Mouse (Mus musculus) midbrain, embryonic 10.5 days (tissue): ENCODE data around the gene Iqsec3. TPM values are rescaled to one million over a fixed set of nuclear protein-coding genes. Genes with fewer than 3 reads are reported as not detected.
"Not testable (repeated sequence)": the region's sequence is repeated elsewhere in the genome, so short reads cannot be mapped to it uniquely, and the experiment has no call there.

Source experiments
- DNase-seq: peaks from one replicate; pipeline ENCODE4 v3.0.0-alpha.2; 2017; ENCODE audit warnings: low spot score
- H3K27ac ChIP-seq: fragments of 300-500 bp; sonication (generic); replicated peaks from 2 replicates; pipeline ENCODE4 v1.5.1; 2016; ENCODE audit warnings: mild to moderate bottlenecking
- H3K27me3 ChIP-seq: fragments of 300-500 bp; sonication (generic); 2 replicates; pipeline ENCODE4 v1.6.1; 2016; ENCODE audit warnings: low read depth, mild to moderate bottlenecking; ENCODE audit not compliant: poor library complexity, severe bottlenecking
- H3K36me3 ChIP-seq: fragments of 300-500 bp; sonication (generic); 2 replicates; pipeline ENCODE4 v1.6.1; 2016; ENCODE audit warnings: mild to moderate bottlenecking, moderate library complexity
- H3K4me1 ChIP-seq: fragments of 300-500 bp; sonication (generic); 2 replicates; pipeline ENCODE4 v1.6.1; 2016
- H3K4me3 ChIP-seq: fragments of 300-500 bp; sonication (generic); 2 replicates; pipeline ENCODE4 v1.5.1; 2016; ENCODE audit warnings: mild to moderate bottlenecking, moderate library complexity
- H3K9me3 ChIP-seq: fragments of 300-500 bp; sonication (generic); replicated peaks from 2 replicates; pipeline ENCODE4 v1.6.1; 2016; ENCODE audit warnings: mild to moderate bottlenecking
- WGBS: fragments of 180-500 bp; shearing (Covaris S2); methylation state at CpG from one replicate; pipeline ENCODE4 v1.1.7; 2016; 5-methylcytosine and 5-hydroxymethylcytosine counted together
- polyA plus RNA-seq: library from polyadenylated mRNA; unstranded; fragments of >200 nt; fragmentation: Nextera tagmentation; extraction: Ambion mirVana; gene quantifications from 2 replicates; pipeline ENCODE4 v1.2.1, GENCODE M21; 2016

Gene Iqsec3
- polyA plus RNA-seq, 1 experiment from 2014 or later: 0.23 TPM

DNA sequence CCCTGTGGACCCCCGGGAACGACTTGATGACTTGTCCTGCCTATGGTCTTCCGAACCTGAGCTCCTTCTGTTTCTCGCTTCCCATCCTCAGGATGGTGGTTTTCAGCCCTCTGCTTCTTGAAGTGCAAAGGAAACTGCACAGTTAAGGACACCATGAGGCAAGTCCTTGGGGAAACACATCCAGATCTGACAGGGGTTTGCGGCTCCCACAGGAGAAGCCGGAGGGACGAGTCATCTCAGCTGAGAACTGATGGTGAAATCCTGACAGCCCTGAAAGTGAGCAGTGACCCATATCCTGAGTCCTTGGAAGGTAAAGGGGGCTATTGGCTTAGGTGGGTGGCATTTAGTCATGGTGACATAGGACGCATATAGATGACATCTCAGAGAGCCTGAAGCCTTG is 92.9 kb downstream of the Iqsec3 start:
- H3K9me3 ChIP-seq: no peaks in the 10 kb centered on the region
- H3K27me3 ChIP-seq: peaks cover 5% of the 10 kb centered on the region; the same call in 1 of the 2 replicates
- 78% methylated on average over 8 of the region's 8 CpGs for WGBS
- no peak for DNase-seq
- no peak overlapping the region for H3K4me3 ChIP-seq
- no peaks in the 10 kb centered on the region for H3K36me3 ChIP-seq
- H3K27ac ChIP-seq: no peak overlapping the region
- H3K4me1 ChIP-seq: 0 out of 2 replicates have a peak, but pooled peaks cover 10% of the 10 kb centered on the region

GRCm38 (mm10) chr6:121378256-121378655 is 95.2 kb downstream of the Iqsec3 start:
- H3K27ac ChIP-seq: no peak overlapping the region
- no peak overlapping the region for H3K4me3 ChIP-seq
- H3K27me3 ChIP-seq: no peaks in the 10 kb centered on the region; the same call in 1 of the 2 replicates
- 66% methylated on average over 4 of the region's 4 CpGs for WGBS
- no peak for DNase-seq
- 0 out of 2 replicates have a peak, but pooled peaks cover 10% of the 10 kb centered on the region for H3K4me1 ChIP-seq
- H3K36me3 ChIP-seq: no peaks in the 10 kb centered on the region
- H3K9me3 ChIP-seq: no peaks in the 10 kb centered on the region

DNA sequence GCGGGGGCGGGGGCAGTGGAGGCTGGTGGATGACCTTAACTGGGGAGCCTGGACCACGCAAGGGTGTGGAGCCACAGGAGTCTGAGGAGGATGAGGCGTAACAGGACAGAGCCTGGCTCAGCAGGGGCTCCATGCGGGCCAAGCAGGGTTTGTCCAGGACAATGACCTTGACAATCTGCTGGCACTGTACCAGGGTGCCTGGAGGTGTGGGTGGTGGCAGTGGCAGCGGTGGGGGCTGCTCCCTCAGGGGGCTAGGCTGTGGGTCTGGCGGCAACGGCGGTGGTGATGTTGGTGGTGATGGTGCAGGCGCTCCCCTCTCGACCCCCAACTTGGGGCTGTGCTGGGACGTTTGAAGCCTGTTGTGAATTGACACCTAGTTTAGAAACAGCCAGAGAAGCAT is 97.3 kb downstream of the Iqsec3 start:
- H3K4me3 ChIP-seq: no peak overlapping the region
- no peaks in the 10 kb centered on the region for H3K36me3 ChIP-seq
- H3K27me3 ChIP-seq: no peaks in the 10 kb centered on the region
- no peak for DNase-seq
- no peaks in the 10 kb centered on the region for H3K9me3 ChIP-seq
- WGBS: 81% methylated on average over 12 of the region's 12 CpGs
- no peak overlapping the region for H3K27ac ChIP-seq
- H3K4me1 ChIP-seq: 0 out of 2 replicates have a peak, but pooled peaks cover 10% of the 10 kb centered on the region

DNA sequence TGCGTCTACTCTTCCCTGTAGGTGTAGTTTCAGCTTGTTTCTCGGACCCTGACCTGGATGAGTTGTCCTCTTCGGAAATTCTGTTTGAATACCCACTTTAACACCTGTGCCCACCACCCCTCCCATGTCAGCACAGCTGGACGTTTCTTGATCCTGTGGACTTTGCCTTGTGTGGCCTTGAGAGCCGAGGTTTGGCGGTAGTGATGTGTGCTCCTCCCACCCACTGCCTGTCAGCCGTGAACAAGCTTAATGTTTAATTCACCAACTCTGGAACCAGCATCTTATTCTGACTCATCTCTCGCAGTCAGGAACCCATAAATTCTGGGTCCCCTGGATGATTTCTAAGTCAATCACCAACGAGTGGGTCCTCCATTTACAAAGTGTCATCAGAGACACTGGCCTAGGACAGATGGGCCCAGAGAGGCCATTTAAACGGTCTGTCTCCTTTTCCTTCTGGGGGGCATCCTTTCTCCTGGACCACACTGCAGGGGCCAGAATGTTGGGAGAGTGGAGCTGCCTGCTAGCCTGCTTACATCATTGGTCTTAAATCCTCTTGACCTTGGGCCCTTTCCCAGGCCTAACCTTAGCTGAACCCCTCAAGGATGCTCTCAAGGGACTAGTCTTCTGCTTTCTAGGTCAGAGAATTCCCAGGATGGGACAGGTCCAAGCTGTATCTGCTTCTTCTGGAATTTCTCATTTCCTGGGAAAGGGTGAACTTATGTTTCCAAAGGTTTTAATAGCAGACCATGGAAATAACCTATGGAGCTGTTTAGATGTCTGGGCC is 102.1 kb downstream of the Iqsec3 start:
- no peaks in the 10 kb centered on the region for H3K36me3 ChIP-seq

GRCm38 (mm10) chr6:121367099-121367498 is 106.4 kb downstream of the Iqsec3 start:
- Histone ChIP-seq H3K4me3 (no peak overlapping the region), H3K36me3 (no peaks in the 10 kb centered on the region), H3K4me1 (no peaks in the 10 kb centered on the region), H3K27ac (no peak overlapping the region; the same call in 1 of the 2 replicates), H3K9me3 (no peaks in the 10 kb centered on the region), H3K27me3 (no peaks in the 10 kb centered on the region)
- no peak for DNase-seq
- 58% methylated on average over 3 of the region's 3 CpGs for WGBS

More for the DNA sequence above, 102.1 kb downstream of the Iqsec3 start:
- Histone ChIP-seq H3K27me3 (no peaks in the 10 kb centered on the region), H3K4me1 (no peaks in the 10 kb centered on the region), H3K27ac (no peak overlapping the region), H3K4me3 (no peak overlapping the region), H3K9me3 (no peaks in the 10 kb centered on the region)
- DNase-seq: no peak
- 82% methylated on average over 10 of the region's 10 CpGs for WGBS

- not testable (repeated sequence) for H3K9me3 ChIP-seq, H3K36me3 ChIP-seq, H3K4me3 ChIP-seq, H3K27me3 ChIP-seq, H3K27ac ChIP-seq, H3K4me1 ChIP-seq, DNase-seq
- WGBS: 23% methylated on average over 2 of the region's 2 CpGs
These were observed 106.9 kb downstream of the Iqsec3 start for GRCm38 (mm10) chr6:121366537-121366936.

DNA sequence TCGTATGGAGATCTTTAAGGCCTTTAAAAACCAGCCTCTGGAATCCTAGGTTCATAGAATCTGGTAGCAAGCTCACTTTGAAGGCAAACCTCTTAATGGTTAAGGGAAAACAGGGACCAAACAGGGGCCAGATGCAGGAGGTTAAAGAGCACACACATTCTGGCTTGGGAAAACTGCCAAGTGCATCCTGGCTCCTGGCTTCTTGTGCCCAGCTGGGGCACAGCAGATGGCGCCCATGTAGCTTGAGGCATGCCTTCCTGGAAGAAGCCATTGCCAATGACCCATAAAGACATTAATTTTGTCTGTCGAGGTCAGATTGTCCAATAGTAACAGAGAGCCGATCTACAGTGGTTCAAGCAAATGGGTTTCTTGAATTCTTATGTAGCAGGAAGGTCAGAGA is 109.5 kb downstream of the Iqsec3 start:
- DNase-seq: no peak
- Histone ChIP-seq H3K9me3 (no peaks in the 10 kb centered on the region), H3K27me3 (no peaks in the 10 kb centered on the region), H3K27ac (no peak overlapping the region), H3K36me3 (no peaks in the 10 kb centered on the region), H3K4me1 (no peaks in the 10 kb centered on the region), H3K4me3 (no peak overlapping the region)
- 89% methylated on average over 4 of the region's 4 CpGs for WGBS

DNA sequence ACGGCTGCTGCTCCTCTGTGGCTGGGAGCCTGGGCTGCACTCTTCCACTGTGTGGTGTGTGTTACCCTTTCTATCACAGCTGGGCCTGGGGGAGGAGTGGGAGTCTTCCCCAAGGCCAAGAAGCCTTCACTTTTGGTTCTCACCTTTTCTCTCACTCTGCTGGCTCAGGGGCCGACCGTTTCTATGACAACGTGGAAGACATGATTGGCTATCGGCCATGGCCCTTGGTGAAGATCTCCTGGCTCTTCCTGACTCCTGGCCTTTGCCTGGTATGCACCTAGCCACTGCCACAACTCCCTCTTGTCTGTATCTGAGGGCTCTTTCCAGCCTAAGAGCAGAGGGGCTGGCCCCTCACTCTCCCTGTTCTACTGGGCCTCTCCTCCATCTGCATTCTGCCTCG is 110.4 kb downstream of the Iqsec3 start:
- DNase-seq: no peak
- no peaks in the 10 kb centered on the region for H3K36me3 ChIP-seq
- WGBS: 87% methylated on average over 6 of the region's 6 CpGs

DNA sequence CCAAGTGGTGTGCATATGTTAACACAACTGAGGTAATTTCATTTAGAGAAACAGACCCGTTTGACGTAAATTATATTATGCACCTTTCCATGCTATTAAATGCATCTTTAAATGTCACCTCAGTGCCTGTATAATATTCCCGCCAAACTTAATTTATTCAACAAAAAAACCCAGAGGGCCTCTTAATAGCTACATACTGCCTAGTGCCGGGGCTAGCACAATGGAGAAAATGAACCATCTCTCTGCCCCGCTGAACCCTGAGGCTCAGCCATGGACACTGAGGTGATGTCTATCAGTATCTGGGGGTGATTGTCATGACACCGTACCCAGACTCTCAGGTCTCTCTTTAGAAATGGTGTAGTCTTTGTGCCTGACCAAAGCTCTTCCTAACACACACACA is 116.2 kb downstream of the Iqsec3 start:
- 87% methylated on average over 6 of the region's 6 CpGs for WGBS
- H3K4me3 ChIP-seq: no peak overlapping the region
- no peak overlapping the region for H3K27ac ChIP-seq
- DNase-seq: no peak
- H3K9me3 ChIP-seq: no peaks in the 10 kb centered on the region
- H3K27me3 ChIP-seq: no peaks in the 10 kb centered on the region
- no peaks in the 10 kb centered on the region for H3K36me3 ChIP-seq
- peaks cover 6% of the 10 kb centered on the region for H3K4me1 ChIP-seq

More for the DNA sequence above, 110.4 kb downstream of the Iqsec3 start:
- Histone ChIP-seq H3K4me3 (no peak overlapping the region), H3K27me3 (no peaks in the 10 kb centered on the region), H3K4me1 (no peaks in the 10 kb centered on the region), H3K27ac (no peak overlapping the region), H3K9me3 (no peaks in the 10 kb centered on the region)

DNA sequence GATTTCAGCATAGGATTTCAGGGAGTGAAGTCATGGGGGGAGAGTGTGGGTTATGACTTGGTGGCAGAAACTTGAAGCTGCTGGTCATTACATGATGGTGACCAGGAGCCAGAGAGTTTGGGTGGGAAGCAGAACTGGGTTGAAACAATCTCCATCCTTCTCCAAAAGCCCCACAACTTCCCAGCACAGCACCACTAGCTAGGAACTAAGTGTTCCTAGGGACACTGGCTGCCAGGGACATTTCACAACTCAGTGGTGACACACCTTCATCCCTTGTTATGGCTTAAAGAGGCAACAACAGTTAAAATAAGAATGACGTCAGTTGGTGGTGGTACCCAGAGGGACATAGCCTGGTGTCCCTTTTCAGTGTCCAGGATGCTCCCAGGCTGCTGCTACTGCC is 117.4 kb downstream of the Iqsec3 start:
- H3K27me3 ChIP-seq: no peaks in the 10 kb centered on the region
- WGBS: 83% methylated on average over 1 of the region's 1 CpGs

GRCm38 (mm10) chr6:121352276-121352675 is 121.2 kb downstream of the Iqsec3 start:
- Histone ChIP-seq H3K27me3 (no peaks in the 10 kb centered on the region), H3K36me3 (no peaks in the 10 kb centered on the region), H3K4me3 (no peak overlapping the region), H3K4me1 (peaks cover 13% of the 10 kb centered on the region), H3K9me3 (no peaks in the 10 kb centered on the region), H3K27ac (no peak overlapping the region)
- 23% methylated on average over 2 of the region's 2 CpGs for WGBS
- no peak for DNase-seq

More for the DNA sequence above, 117.4 kb downstream of the Iqsec3 start:
- Histone ChIP-seq H3K9me3 (no peaks in the 10 kb centered on the region), H3K27ac (no peak overlapping the region), H3K4me1 (peaks cover 13% of the 10 kb centered on the region), H3K36me3 (no peaks in the 10 kb centered on the region), H3K4me3 (no peak overlapping the region)
- no peak for DNase-seq

- Histone ChIP-seq H3K27me3 (peaks cover 14% of the 10 kb centered on the region), H3K36me3 (no peaks in the 10 kb centered on the region), H3K27ac (no peak overlapping the region), H3K4me3 (no peak overlapping the region), H3K9me3 (no peaks in the 10 kb centered on the region), H3K4me1 (peaks cover 29% of the 10 kb centered on the region)
- 52% methylated on average over 8 of the region's 8 CpGs for WGBS
- DNase-seq: no peak
These were observed 127.0 kb downstream of the Iqsec3 start for GRCm38 (mm10) chr6:121346428-121346827.

- no peaks in the 10 kb centered on the region for H3K36me3 ChIP-seq
- 69% methylated on average over 5 of the region's 5 CpGs for WGBS
- no peak for DNase-seq
- H3K4me1 ChIP-seq: peaks cover 29% of the 10 kb centered on the region
- no peak overlapping the region for H3K27ac ChIP-seq
- peaks cover 14% of the 10 kb centered on the region for H3K27me3 ChIP-seq
- no peaks in the 10 kb centered on the region for H3K9me3 ChIP-seq
- H3K4me3 ChIP-seq: no peak overlapping the region
These were observed 129.1 kb downstream of the Iqsec3 start for GRCm38 (mm10) chr6:121344329-121344728.
